Mouse (Mus musculus) kidney, postnatal 0 days (tissue): ENCODE data around the gene Cep19. TPM values are rescaled to one million over a fixed set of nuclear protein-coding genes. Genes with fewer than 3 reads are reported as not detected.

ENCODE experiments used
- ATAC-seq: fragments of 200-750 bp; cut with Nextera tagmentation; replicated peaks from 2 replicates; pipeline ENCODE4 v1.8.0; 2017; ENCODE audit warnings: low read depth, moderate number of reproducible peaks, moderate TSS enrichment, moderate library complexity; ENCODE audit not compliant: low FRiP score
- DNase-seq: peaks from one replicate; pipeline ENCODE4 v3.0.0-alpha.2; 2016; ENCODE audit warnings: low spot score
- H3K27ac ChIP-seq: fragments of 300-500 bp; sonication (generic); 2 replicates; pipeline ENCODE4 v1.5.1; 2014; ENCODE audit warnings: mild to moderate bottlenecking
- H3K27me3 ChIP-seq: fragments of 300-500 bp; sonication (generic); 2 replicates; pipeline ENCODE4 v1.6.1; 2014; ENCODE audit warnings: low read length, mixed read lengths; ENCODE audit not compliant: insufficient read depth
- H3K36me3 ChIP-seq: fragments of 300-500 bp; sonication (generic); 2 replicates; pipeline ENCODE4 v1.6.1; 2014; ENCODE audit warnings: low read length, mixed read lengths; ENCODE audit not compliant: insufficient read depth
- H3K4me1 ChIP-seq: fragments of 300-500 bp; sonication (generic); replicated peaks from 2 replicates; pipeline ENCODE4 v1.6.1; 2014; ENCODE audit warnings: antibody characterized with exemption, low read length, mixed read lengths; ENCODE audit not compliant: insufficient read depth
- H3K4me2 ChIP-seq: fragments of 300-500 bp; sonication (generic); 2 replicates; pipeline ENCODE4 v1.6.1; 2014; ENCODE audit warnings: mild to moderate bottlenecking, low read length, moderate library complexity, mixed read lengths
- H3K4me3 ChIP-seq: fragments of 300-500 bp; sonication (generic); replicated peaks from 2 replicates; pipeline ENCODE4 v1.5.1; 2014; ENCODE audit warnings: low read depth, low read length
- H3K9ac ChIP-seq: fragments of 300-500 bp; sonication (generic); 2 replicates; pipeline ENCODE4 v1.6.1; 2014; ENCODE audit warnings: low read depth, low read length
- H3K9me3 ChIP-seq: fragments of 300-500 bp; sonication (generic); replicated peaks from 2 replicates; pipeline ENCODE4 v1.6.1; 2016; ENCODE audit warnings: low read length, inconsistent platforms, mixed read lengths
- CTCF ChIP-seq: IDR thresholded peaks from 2 replicates; pipeline ENCODE4 v1.5.1; 2016; ENCODE audit warnings: antibody characterized with exemption, low read depth, mild to moderate bottlenecking, moderate library complexity
- WGBS: fragments of 180-500 bp; shearing (Covaris S2); extraction: QIAGEN DNeasy Blood & Tissue Kit; methylation state at CpG from one replicate; pipeline ENCODE4 v1.1.7; 2014; 5-methylcytosine and 5-hydroxymethylcytosine counted together
- polyA plus RNA-seq: library from polyadenylated mRNA; unstranded; fragments of >200 nt; fragmentation: Nextera tagmentation; extraction: Ambion mirVana; gene quantifications from 2 replicates; pipeline ENCODE4 v1.2.1, GENCODE M21; 2015

The Cep19 gene
- polyA plus RNA-seq, 1 experiment from 2014 or later = 45.2 TPM

DNA sequence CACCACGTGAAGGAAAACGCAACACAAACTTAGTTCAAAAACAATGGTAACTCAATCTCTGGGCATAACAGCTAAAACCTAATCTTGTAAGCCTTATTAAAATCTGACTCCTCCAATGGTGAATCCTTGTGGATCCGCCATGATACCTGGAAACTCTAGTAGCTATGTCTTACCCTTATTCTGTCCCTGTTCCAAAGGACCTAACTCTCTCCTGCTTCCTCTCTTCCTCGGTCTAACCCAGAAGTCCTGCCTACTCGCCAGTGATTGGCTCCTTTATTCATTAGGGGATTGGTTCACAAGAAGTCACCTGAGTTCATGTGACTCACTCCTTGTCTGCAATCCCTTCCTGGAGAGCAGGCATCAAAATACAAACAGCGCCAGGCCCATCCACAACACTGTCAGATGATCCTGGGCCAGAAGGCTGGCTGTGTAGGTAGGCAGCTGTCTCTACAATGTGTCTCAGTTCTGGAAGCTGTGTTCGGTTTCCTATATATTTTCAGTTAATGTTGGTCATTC, 36.3 kb downstream of the Cep19 start:
- Histone ChIP-seq H3K4me2 (no peak overlapping the region), H3K4me3 (no peak overlapping the region), H3K27ac (no peak overlapping the region), H3K36me3 (no peaks in the 10 kb centered on the region), H3K9me3 (no peaks in the 10 kb centered on the region), H3K4me1 (no peaks in the 10 kb centered on the region), H3K27me3 (no peaks in the 10 kb centered on the region), H3K9ac (no peak overlapping the region)
- WGBS = 82% methylated on average over 7 of the region's 7 CpGs
- TF ChIP-seq CTCF = no peak
- ATAC-seq = no peak
- no peak for DNase-seq

DNA sequence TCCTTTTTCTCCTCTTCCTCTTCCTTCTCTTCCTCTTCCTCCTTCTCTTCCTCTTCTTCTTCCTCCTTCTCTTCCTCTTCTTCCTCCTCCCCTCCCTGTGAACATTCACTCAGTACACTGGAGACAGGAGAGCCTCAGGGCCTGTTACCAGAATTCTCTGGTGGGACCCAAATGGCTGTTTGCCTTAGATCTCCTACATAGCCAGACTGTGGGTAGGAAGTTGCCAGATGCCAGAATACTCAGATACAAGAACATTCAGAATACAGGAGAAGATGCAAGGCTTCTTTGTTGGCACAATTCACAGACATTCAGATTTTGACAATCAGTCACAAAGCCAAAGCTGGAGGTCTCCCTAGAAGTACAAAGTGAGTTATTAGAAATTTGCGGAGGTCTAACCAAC, 39.4 kb downstream of the Cep19 start:
- no peak overlapping the region for H3K9ac ChIP-seq
- H3K36me3 ChIP-seq = 0 out of 2 replicates have a peak, but pooled peaks cover 2% of the 10 kb centered on the region
- ATAC-seq (no peak), DNase-seq (no peak)
- no peaks in the 10 kb centered on the region for H3K4me1 ChIP-seq
- no peak overlapping the region for H3K27ac ChIP-seq
- H3K27me3 ChIP-seq = no peaks in the 10 kb centered on the region
- H3K4me3 ChIP-seq = no peak overlapping the region
- WGBS = 47% methylated on average over 1 of the region's 1 CpGs
- TF ChIP-seq CTCF = no peak
- H3K9me3 ChIP-seq = no peaks in the 10 kb centered on the region
- H3K4me2 ChIP-seq = no peak overlapping the region

DNA sequence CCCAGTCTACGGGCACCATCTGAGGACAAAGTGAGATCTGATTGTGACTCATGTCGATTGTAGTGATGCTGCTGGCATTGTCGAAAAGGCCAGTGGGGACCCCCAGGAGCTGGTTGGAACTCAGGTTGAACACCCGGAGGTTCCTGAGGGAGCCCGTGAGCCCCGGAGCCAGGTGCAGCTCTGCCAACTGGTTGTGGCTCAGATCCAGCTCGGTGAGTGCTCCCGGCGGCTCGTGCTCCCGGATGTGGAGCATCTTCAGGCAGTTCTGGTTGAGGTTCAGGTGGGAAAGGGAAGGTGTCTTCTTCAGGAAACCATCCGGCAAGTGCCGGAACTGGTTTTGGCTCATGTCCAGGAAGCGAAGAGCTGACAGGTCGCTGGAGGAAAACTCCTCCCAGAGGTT, 44.2 kb downstream of the Cep19 start:
- 95% methylated on average over 15 of the region's 15 CpGs for WGBS
- Histone ChIP-seq H3K9me3 (no peaks in the 10 kb centered on the region), H3K4me1 (no peaks in the 10 kb centered on the region), H3K4me2 (no peak overlapping the region), H3K27me3 (no peaks in the 10 kb centered on the region), H3K36me3 (0 out of 2 replicates have a peak, but pooled peaks cover 2% of the 10 kb centered on the region), H3K4me3 (no peak overlapping the region), H3K9ac (no peak overlapping the region), H3K27ac (no peak overlapping the region)
- no peak for DNase-seq
- ATAC-seq = no peak
- no peak for TF ChIP-seq CTCF

DNA sequence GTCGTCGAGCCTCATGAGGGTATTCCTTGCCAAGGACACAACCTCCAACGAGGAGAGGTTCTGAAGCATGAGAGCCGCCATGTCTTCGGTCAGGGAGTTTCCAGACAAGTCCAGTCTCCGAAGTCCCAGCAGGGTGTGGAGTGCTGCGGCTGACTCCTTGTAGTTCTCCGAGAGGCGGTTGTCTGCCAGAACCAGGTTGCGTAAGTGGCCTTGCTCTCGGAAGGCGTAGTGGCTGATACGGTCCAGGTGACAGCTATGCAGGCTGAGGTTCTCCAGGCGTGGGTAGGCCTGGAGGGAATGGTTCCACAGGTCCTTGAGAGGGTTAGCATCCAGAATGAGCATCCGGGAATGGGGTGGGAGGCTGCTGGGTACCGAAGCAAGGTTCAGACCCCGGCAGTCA, 45.0 kb downstream of the Cep19 start:
- DNase-seq = no peak
- no peak overlapping the region for H3K4me3 ChIP-seq
- WGBS = 93% methylated on average over 17 of the region's 17 CpGs
- 0 out of 2 replicates have a peak, but pooled peaks cover 2% of the 10 kb centered on the region for H3K36me3 ChIP-seq
- H3K27me3 ChIP-seq = no peaks in the 10 kb centered on the region
- no peak overlapping the region for H3K4me2 ChIP-seq
- no peak for TF ChIP-seq CTCF
- H3K27ac ChIP-seq = no peak overlapping the region
- no peaks in the 10 kb centered on the region for H3K9me3 ChIP-seq
- H3K9ac ChIP-seq = no peak overlapping the region
- ATAC-seq = no peak
- no peaks in the 10 kb centered on the region for H3K4me1 ChIP-seq

DNA sequence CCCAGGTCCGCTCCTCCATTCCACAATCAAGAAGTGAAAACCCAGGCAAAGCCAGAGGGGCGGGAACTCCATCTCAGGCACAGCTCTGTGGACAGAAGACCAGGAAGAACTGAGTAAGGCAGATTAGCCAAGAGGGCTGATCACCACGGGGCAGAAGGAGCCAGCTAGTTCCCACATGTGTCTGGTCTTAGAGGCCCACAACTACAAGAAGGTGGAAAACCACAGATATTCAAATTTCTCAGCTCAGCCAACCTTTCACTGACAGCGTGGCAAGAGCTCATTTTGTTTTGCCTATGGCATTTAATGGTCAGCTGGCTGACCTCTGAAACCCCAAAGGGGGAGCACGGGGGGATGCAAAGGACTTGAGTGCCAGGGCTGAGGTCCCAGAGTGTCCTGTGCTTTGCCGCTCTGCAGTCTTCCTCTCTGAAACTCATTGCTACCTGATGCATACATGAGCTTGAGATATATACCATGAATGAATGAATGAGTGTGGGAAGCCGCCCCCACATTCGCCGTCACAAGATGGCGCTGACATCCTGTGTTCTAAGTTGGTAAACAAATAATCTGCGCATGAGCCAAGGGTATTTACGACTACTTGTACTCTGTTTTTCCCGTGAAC, 48.1 kb downstream of the Cep19 start:
- no peak for DNase-seq
- WGBS = 55% methylated on average over 11 of the region's 13 CpGs
- no peaks in the 10 kb centered on the region for H3K27me3 ChIP-seq
- H3K27ac ChIP-seq = peak overlapping the region; percentile 37; the same call in 1 of the 2 replicates
- peak overlapping the region; percentile 21; the same call in 1 of the 2 replicates for H3K4me2 ChIP-seq
- peak; percentile 43; the same call in 1 of the 2 replicates for ATAC-seq
- H3K4me3 ChIP-seq = no peak overlapping the region
- H3K36me3 ChIP-seq = 0 out of 2 replicates have a peak, but pooled peaks cover 2% of the 10 kb centered on the region
- no peaks in the 10 kb centered on the region for H3K9me3 ChIP-seq
- no peak; the same call in 1 of the 2 replicates for TF ChIP-seq CTCF
- no peaks in the 10 kb centered on the region for H3K4me1 ChIP-seq
- H3K9ac ChIP-seq = no peak overlapping the region

DNA sequence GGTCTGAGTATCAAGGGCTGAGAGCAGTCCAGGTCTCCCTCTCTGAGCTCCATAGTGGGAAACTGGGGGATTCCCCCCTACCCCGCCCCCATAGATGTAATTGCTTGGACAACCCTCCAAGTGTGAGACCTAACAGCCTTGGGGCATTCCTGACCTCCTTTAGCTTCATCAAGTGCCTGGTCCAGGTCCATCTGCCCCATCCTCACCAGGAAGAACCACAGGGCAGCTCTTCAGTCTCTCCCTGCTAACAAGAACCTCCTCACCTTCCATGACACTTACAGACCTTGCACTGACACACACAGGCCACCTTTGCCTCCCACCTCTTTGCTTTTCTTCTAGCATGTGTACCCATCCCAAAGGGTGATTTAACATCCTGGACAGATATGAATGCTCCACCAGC, 54.4 kb downstream of the Cep19 start:
- H3K4me1 ChIP-seq = no peaks in the 10 kb centered on the region
- ATAC-seq = no peak
- H3K27me3 ChIP-seq = no peaks in the 10 kb centered on the region
- no peak overlapping the region; the same call in 1 of the 2 replicates for H3K9ac ChIP-seq
- peak overlapping the region; percentile 31; the same call in 1 of the 2 replicates for H3K27ac ChIP-seq
- H3K4me3 ChIP-seq = no peak overlapping the region
- H3K4me2 ChIP-seq = no peak overlapping the region
- no peaks in the 10 kb centered on the region for H3K9me3 ChIP-seq
- no peaks in the 10 kb centered on the region for H3K36me3 ChIP-seq
- 84% methylated on average over 1 of the region's 1 CpGs for WGBS
- no peak for TF ChIP-seq CTCF
- no peak for DNase-seq
